Mouse (Mus musculus): Measurements from ENCODE around the gene Slc12a3. TPM values are rescaled to one million over a fixed set of nuclear protein-coding genes. Genes with fewer than 3 reads are reported as not detected.

The Slc12a3 gene
- total and polyA plus RNA-seq, 2 experiments from 2014 or later, result 0.05 to 0.21 TPM

DNA sequence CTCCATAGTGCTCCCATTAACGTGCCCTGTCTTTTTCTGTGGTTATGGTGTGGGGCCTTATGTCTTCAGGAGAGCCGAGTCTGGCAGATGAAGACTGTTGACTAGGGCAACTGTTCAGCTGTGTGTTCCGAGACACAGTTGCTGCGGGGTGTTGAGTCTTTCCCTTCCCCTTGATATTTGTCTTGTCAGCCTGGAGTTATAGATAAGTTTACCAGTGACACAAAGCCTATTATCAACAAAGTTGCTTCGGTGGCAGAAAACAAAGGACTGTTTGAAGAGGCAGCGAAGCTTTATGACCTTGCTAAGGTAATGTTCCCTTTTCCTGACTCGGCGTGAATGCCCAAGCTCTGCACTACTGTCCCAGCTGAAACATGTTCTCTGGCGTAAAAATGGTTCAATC lies 21.3 kb upstream of the Slc12a3 start:
- WGBS, result 88% methylated on average over 9 of the region's 9 CpGs
- no peak for DNase-seq (ENCODE audit: low spot score)
- Histone ChIP-seq H3K9me3 (ENCODE audit: low read length) (no peaks in the 10 kb centered on the region), H3K4me2 (ENCODE audit: low read depth, low read length) (no peak overlapping the region), H3K27ac (no peak overlapping the region), H3K4me3 (ENCODE audit: low read length) (no peak overlapping the region), H3K27me3 (ENCODE audit: insufficient read depth, low read length) (no peaks in the 10 kb centered on the region), H3K4me1 (ENCODE audit: insufficient read depth, low read length) (no peaks in the 10 kb centered on the region), H3K36me3 (ENCODE audit: insufficient read depth, low read length) (peaks cover 77% of the 10 kb centered on the region), H3K9ac (replicated peaks; ENCODE audit: low read length) (no peak overlapping the region)
- ATAC-seq, result no peak
- no peak for TF ChIP-seq CTCF (IDR thresholded peaks at IDR 0.05; ENCODE audit: low read depth)

DNA sequence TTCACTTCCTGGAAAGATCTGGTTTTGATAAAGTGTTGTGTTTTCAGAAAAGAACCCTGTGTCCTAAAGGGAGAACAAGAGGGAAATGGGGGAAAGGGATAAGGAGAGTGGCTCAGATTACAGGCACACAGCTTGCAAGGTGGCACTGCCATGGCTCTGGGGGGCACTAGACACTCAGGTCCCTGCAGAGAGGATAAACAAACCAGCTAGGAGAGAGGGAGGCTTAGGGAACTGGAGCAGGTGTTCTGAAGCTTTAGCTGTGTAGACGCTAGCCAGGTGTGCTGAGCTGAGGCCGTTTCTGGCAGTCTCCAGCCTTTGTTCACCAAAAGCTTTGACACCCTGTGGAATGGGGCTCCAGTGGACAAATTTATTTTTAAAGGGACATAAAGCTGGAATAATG lies 14.9 kb upstream of the Slc12a3 start:
- TF ChIP-seq CTCF (IDR thresholded peaks at IDR 0.05; ENCODE audit: low read depth), result no peak
- H3K4me3 ChIP-seq (ENCODE audit: low read length), result no peak overlapping the region
- H3K27ac ChIP-seq, result no peak overlapping the region
- DNase-seq (ENCODE audit: low spot score) (no peak), ATAC-seq (no peak)
- no peak overlapping the region for H3K4me2 ChIP-seq (ENCODE audit: low read depth, low read length)
- H3K27me3 ChIP-seq (ENCODE audit: insufficient read depth, low read length), result no peaks in the 10 kb centered on the region
- 86% methylated on average over 2 of the region's 2 CpGs for WGBS
- H3K9me3 ChIP-seq (ENCODE audit: low read length), result no peaks in the 10 kb centered on the region
- H3K9ac ChIP-seq (replicated peaks; ENCODE audit: low read length), result no peak overlapping the region
- peaks cover 67% of the 10 kb centered on the region for H3K36me3 ChIP-seq (ENCODE audit: insufficient read depth, low read length)
- H3K4me1 ChIP-seq (ENCODE audit: insufficient read depth, low read length), result no peaks in the 10 kb centered on the region

DNA sequence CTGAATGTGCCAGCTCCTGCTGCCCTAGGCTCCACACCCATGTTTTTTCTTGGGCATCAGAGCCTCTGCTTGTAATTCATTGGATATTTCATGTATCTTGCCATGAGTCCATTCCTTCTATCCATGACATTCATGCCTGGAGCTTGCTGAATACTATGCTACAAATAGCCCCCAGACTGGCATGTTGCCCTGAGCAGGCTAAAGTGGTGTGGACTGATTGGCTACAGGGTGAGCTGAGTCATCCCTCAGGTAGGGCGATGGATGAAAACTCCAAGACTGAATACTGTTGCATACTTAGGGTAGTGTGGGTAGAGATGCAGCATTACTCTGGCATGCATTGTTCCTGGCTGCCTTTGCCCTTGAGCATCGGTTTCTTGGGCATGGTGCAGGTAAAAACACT lies 11.8 kb upstream of the Slc12a3 start:
- H3K4me3 ChIP-seq (ENCODE audit: low read length), result no peak overlapping the region

DNA sequence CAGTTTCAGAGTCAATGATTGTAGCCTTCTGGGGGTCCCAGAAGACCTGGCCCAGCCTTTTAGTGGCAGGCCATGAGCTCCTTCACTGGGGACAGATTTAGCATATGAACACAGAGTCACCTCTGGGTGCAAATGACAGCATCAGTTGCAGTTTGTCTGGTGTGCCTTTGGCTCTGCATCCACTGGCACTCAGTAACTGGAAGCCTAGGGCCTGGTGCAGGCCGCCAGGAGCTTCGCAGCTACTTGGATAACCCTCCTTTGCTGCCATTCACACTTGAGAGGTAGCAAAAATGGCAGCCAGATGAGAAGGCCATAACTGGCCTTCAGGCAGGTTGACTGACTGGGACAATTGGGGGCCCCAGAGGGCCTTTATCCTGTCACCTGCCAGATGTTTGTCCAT lies 11.3 kb upstream of the Slc12a3 start:
- Histone ChIP-seq H3K36me3 (ENCODE audit: insufficient read depth, low read length) (peaks cover 43% of the 10 kb centered on the region), H3K9ac (replicated peaks; ENCODE audit: low read length) (no peak overlapping the region), H3K4me1 (ENCODE audit: insufficient read depth, low read length) (no peaks in the 10 kb centered on the region), H3K27ac (no peak overlapping the region), H3K27me3 (ENCODE audit: insufficient read depth, low read length) (no peaks in the 10 kb centered on the region), H3K4me2 (ENCODE audit: low read depth, low read length) (no peak overlapping the region), H3K4me3 (ENCODE audit: low read length) (no peak overlapping the region), H3K9me3 (ENCODE audit: low read length) (no peaks in the 10 kb centered on the region)
- no peak for TF ChIP-seq CTCF (IDR thresholded peaks at IDR 0.05; ENCODE audit: low read depth)
- 98% methylated on average over 2 of the region's 2 CpGs for WGBS
- DNase-seq (ENCODE audit: low spot score) (no peak), ATAC-seq (no peak)

More for the DNA sequence above, 11.8 kb upstream of the Slc12a3 start:
- Histone ChIP-seq H3K9ac (replicated peaks; ENCODE audit: low read length) (no peak overlapping the region), H3K4me1 (ENCODE audit: insufficient read depth, low read length) (no peaks in the 10 kb centered on the region), H3K27ac (no peak overlapping the region), H3K4me2 (ENCODE audit: low read depth, low read length) (no peak overlapping the region), H3K36me3 (ENCODE audit: insufficient read depth, low read length) (peaks cover 48% of the 10 kb centered on the region), H3K9me3 (ENCODE audit: low read length) (no peaks in the 10 kb centered on the region), H3K27me3 (ENCODE audit: insufficient read depth, low read length) (no peaks in the 10 kb centered on the region)
- 96% methylated on average over 2 of the region's 2 CpGs for WGBS
- no peak for ATAC-seq
- DNase-seq (ENCODE audit: low spot score), result no peak
- no peak for TF ChIP-seq CTCF (IDR thresholded peaks at IDR 0.05; ENCODE audit: low read depth)

DNA sequence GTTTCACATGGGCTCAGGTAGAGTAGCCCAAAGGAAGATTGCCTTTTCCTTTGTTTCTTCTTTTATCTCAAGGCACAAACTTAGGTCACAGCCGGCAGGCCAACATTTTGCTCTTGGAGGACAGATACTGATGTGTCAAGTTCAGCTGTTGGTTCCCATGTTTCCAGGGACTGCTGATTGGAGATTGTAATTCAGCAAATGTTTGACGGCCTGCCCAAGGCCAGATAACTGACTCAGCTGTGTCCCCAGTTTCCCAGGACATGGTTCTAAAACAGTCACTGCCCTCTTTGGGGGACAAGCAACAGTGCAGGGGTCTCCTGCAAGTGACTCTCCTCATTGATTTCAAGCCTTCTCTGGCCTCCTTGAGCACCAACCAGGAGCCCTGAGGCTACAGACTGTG lies 9.0 kb upstream of the Slc12a3 start:
- Histone ChIP-seq H3K4me2 (ENCODE audit: low read depth, low read length) (no peak overlapping the region), H3K9me3 (ENCODE audit: low read length) (no peaks in the 10 kb centered on the region), H3K9ac (replicated peaks; ENCODE audit: low read length) (no peak overlapping the region), H3K4me1 (ENCODE audit: insufficient read depth, low read length) (no peaks in the 10 kb centered on the region), H3K4me3 (ENCODE audit: low read length) (no peak overlapping the region), H3K36me3 (ENCODE audit: insufficient read depth, low read length) (peaks cover 34% of the 10 kb centered on the region), H3K27me3 (ENCODE audit: insufficient read depth, low read length) (no peaks in the 10 kb centered on the region), H3K27ac (no peak overlapping the region)
- TF ChIP-seq CTCF (IDR thresholded peaks at IDR 0.05; ENCODE audit: low read depth), result no peak
- ATAC-seq (no peak), DNase-seq (ENCODE audit: low spot score) (no peak)
- WGBS, result 88% methylated on average over 2 of the region's 2 CpGs

DNA sequence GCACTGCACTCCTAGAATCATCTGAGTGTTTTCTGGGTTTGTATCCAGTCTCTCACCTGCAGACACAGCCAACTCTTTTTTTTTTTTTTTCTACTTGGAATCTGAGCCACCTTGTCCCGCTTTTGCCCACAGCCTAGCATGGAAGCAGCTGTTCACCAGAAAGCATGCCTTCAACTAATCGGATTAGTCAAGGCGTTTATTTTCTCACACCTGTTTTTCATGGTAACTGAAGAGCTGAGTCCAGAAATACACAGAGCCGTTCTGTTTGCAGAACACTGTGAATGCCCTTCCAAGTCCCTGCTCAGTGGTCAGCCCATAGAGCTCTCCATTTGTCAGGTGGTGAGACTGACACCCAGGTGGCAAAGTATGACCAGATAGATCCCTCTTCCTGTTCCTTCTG lies 6.9 kb upstream of the Slc12a3 start:
- H3K36me3 ChIP-seq (ENCODE audit: insufficient read depth, low read length), result peaks cover 23% of the 10 kb centered on the region
- no peaks in the 10 kb centered on the region for H3K27me3 ChIP-seq (ENCODE audit: insufficient read depth, low read length)
- TF ChIP-seq CTCF (IDR thresholded peaks at IDR 0.05; ENCODE audit: low read depth), result no peak
- H3K4me2 ChIP-seq (ENCODE audit: low read depth, low read length), result no peak overlapping the region
- ATAC-seq (no peak), DNase-seq (ENCODE audit: low spot score) (no peak)
- H3K27ac ChIP-seq, result no peak overlapping the region
- H3K4me3 ChIP-seq (ENCODE audit: low read length), result no peak overlapping the region
- no peak overlapping the region for H3K9ac ChIP-seq (replicated peaks; ENCODE audit: low read length)
- H3K4me1 ChIP-seq (ENCODE audit: insufficient read depth, low read length), result no peaks in the 10 kb centered on the region
- H3K9me3 ChIP-seq (ENCODE audit: low read length), result no peaks in the 10 kb centered on the region
- 65% methylated on average over 4 of the region's 4 CpGs for WGBS

DNA sequence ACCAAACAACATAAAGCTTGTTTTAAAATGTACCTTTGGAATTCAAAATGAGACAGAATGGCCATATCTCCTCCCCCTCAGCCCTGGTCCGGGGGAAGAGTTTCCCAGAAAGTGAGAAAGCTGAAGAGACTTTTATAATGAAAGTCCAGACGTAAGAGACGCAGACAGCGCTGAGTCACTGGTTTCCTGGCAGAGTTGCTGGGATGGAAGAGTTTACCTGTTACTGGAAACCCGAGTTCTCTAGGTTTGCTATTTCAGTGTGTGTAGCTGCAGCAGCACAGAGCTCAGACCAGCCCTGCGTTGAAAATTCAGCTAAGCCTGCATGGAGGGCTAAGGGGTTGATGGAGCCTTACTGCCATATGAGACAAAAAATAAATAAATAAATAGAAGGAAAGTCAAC lies 6.0 kb upstream of the Slc12a3 start:
- ATAC-seq (no peak), DNase-seq (ENCODE audit: low spot score) (no peak)
- Histone ChIP-seq H3K9ac (replicated peaks; ENCODE audit: low read length) (no peak overlapping the region), H3K27me3 (ENCODE audit: insufficient read depth, low read length) (no peaks in the 10 kb centered on the region), H3K9me3 (ENCODE audit: low read length) (no peaks in the 10 kb centered on the region), H3K36me3 (ENCODE audit: insufficient read depth, low read length) (peaks cover 14% of the 10 kb centered on the region), H3K4me3 (ENCODE audit: low read length) (no peak overlapping the region), H3K4me1 (ENCODE audit: insufficient read depth, low read length) (no peaks in the 10 kb centered on the region), H3K27ac (no peak overlapping the region), H3K4me2 (ENCODE audit: low read depth, low read length) (no peak overlapping the region)
- TF ChIP-seq CTCF (IDR thresholded peaks at IDR 0.05; ENCODE audit: low read depth), result no peak
- 92% methylated on average over 6 of the region's 6 CpGs for WGBS
